Mouse (Mus musculus): ENCODE data around the gene BC017158. TPM values are rescaled to one million over a fixed set of nuclear protein-coding genes. Genes with fewer than 3 reads are reported as not detected.

BC017158 gene
- polyA plus RNA-seq (2017; shearing (Covaris generic)), result 16.7 TPM

DNA sequence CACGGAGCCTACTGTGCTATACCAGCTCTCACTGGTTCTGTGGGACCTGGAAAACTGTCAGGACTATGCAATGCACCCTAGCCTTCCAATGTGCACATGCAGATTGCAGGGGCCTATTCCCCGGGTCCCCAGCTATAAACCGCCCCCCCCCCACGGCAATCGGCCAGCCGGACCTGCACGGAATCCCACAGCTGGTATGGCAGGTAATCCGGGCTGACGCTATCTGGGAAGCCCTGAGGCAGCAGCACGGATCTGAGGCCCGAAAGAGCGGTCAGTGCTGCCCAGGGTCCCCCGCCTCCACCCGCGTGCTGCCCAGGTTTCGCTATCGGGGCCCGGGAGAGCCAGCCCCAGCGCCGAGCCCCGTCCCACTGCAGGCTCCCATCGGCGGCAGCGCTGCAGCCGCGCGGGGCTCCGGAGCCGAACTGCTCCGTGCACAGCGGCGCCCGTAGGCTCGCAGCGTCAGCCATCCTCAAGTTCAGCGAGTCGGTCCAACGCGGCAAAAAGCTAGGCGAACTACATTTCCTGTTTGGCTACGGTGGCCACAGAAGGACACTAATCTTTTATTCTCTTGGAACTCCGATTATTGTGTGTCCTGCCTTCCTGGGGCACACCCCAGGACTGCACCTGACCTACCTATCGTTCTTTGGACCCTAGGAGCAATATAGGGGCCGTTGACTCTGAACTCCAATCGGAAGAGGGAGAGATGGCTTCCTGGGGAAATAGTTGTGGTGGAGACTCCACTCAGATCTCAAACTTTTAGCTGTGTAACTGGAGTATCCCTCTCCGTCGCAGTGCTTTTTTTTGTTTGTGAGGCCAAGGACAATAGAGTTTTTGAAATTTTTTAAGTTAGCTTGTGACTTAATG is at the start of gene BC017158:
Gene BC017158, minus strand, starts transcription at position 554 of the 864 bp plus-strand sequence.

DNA sequence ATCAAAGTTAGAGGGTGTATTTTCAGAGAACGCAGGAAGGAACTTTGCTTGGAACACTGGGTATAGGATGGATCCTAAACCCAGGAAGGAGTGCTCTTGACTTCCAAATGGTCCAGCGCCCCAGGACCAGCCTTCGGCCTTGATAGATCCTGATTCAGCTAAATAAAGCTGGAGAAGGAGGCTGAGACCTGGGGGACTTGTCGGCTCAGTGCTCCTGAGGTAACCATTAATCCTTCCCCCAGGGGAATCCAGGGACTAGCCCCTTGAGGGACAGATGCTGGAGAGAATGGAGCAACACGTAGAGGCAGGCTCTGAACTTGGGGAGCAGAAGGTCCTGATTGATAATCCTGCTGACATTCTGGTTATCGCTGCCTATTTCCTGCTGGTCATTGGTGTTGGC is 32.6 kb downstream of the BC017158 start, which contains the start of gene Slc5a2:
Gene Slc5a2, plus strand, starts transcription at position 247 of the 400 bp plus-strand sequence.

DNA sequence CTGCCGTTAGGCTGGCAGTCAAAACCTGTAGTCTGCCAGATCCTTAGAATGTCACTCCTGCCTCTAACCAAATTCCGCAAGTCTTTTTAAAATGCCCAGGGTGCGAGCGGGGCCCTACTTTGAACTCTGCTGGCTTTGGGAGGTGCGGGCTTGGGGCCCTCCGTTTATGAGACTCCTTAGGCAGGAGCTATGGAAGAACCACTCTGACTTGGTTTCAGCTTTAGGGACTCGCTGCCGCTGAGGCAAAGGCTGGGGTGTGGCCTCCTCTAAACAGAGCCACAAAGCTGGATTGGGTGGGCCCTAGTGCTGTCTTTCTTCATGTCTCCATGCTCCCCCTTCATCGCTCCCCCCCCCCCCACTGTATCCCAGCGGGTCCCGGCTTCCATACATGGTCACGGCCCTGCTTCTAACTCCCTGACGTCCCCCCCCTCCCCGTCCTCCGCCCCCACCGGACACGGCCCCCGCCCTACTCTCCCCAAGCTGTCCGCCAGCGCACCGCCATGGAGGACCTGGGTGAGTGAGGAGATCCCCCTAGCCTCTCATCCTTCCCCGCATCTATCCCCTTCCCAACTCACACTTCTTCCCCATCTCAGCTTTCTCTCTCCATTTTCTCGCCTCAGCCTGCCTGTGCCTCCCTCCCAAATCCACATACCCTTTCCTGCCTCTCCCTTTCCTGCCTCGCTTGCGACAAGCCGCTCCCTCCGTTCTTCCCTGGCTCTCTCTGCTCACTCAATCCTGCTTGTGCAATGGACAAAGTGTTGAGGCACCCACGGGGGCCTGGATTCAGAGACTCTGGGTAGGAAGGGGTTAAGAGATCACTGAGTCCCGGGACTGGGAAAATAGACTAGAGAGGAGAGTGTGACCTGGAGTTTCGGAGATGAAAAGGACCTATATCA is 51.2 kb downstream of the BC017158 start, which contains the start of gene Tgfb1i1:
Gene Tgfb1i1, plus strand, starts transcription at position 317 of the 896 bp plus-strand sequence.

DNA sequence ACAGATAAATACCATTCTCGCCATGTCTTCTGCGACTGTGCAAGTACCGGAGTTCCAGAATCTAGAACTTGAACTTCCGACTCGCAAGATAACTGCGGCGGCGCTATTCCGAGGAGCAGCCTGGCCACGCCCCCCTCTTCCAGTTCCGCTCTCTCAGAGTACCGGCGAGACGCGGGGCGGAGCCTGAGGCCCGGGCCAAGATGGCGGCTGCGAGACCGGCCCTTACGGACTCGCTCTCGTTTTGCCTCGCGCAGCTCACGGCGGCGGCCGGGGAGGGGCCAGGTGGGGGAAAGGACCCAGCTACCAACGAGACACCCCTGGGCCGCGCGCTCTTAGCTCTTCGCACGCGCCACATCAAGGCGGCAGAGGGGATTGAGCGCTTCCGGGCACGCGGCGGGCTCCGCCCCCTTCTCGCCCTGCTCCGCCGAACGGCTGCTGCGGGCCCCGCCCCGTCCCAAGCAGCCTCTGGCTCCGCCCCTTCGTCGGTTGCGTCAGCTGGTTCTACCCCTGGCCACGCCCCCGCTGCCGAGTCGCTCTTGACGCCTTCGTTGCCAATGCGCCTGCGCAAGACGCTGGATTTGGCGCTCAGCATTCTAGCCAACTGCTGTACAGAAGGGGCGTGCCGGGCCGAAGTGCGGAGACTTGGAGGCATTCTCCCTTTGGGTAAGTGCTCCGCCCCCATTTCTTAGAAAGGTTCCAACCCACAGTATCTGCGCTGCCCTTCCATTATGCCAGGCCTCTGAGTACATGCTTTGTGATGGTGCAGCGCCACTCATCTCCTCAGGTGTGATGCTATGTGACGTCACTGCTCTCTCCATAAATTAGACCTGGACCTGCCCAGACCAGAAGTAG is 59.8 kb downstream of the BC017158 start, which contains the start of gene 9130023H24Rik:
Gene 9130023H24Rik, minus strand, starts transcription at position 105 of the 852 bp plus-strand sequence.

DNA sequence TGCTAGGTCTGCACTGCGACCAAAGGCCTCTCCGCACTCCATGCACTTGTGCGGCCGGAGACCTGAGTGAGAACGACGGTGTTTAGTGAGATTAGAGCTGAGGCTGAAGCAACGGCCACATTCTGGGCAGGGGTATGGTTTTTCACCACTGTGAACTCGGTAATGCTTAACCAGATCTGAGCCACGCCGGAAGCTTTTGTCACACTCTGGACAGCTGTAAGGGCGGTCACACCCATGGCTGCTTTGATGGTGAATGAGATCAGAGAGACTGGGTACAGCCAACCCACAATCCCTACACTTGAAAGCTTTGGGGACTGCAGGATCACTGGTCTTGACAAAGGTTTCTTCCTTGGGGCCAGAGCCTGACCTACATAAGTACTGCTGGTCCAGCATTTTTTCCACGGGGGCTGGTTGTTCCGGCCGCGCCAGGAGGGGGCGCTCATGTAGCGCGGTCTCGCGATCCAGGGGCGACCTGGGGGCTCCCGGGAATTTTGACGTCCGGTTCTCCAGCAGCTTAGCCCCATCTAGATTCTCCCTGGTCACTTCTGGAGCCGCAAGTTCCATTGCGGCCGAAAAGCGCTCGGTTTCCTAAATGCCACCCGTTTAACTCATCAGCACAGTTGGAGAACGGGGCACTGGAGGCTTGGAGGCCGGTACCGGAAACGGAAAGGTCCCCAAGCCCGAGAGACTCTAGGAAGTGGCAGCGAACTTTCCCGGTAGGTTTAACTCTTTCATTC is 60.9 kb downstream of the BC017158 start, which contains the start of gene Armc5:
Gene Armc5, plus strand, starts transcription at position 487 of the 737 bp plus-strand sequence.

Other genes starting within 250 kb of the BC017158 start
- 1.3 TPM for gene Itgam, start 235.5 kb downstream of the BC017158 start, polyA plus RNA-seq (2017; shearing (Covaris generic))
- gene Gm49368, start 235.5 kb downstream of the BC017158 start, polyA plus RNA-seq (2017; shearing (Covaris generic)), result not detected
- gene Itgax, start 168.6 kb downstream of the BC017158 start, polyA plus RNA-seq (2017; shearing (Covaris generic)), result 0.87 TPM
- 2.4 TPM for gene Itgad, start 143.8 kb downstream of the BC017158 start, polyA plus RNA-seq (2017; shearing (Covaris generic))
- gene Cox6a2, start 91.8 kb downstream of the BC017158 start, polyA plus RNA-seq (2017; shearing (Covaris generic)), result not detected
- gene Armc5, start 60.8 kb downstream of the BC017158 start, polyA plus RNA-seq (2017; shearing (Covaris generic)), result 10.2 TPM
- 2.4 TPM for gene 9130023H24Rik, start 60.1 kb downstream of the BC017158 start, polyA plus RNA-seq (2017; shearing (Covaris generic))
- 0.97 TPM for gene Tgfb1i1, start 51.4 kb downstream of the BC017158 start, polyA plus RNA-seq (2017; shearing (Covaris generic))
- gene Slc5a2, start 32.5 kb downstream of the BC017158 start, polyA plus RNA-seq (2017; shearing (Covaris generic)), result 0.31 TPM
- 386 TPM for gene Rgs10, start 120.6 kb upstream of the BC017158 start, polyA plus RNA-seq (2017; shearing (Covaris generic))
- gene Tial1, start 163.5 kb upstream of the BC017158 start, polyA plus RNA-seq (2017; shearing (Covaris generic)), result 50.3 TPM
- gene Bag3, start 225.4 kb upstream of the BC017158 start, polyA plus RNA-seq (2017; shearing (Covaris generic)), result 11.2 TPM